Mouse (Mus musculus) G1E (cell line): ENCODE results near the gene Rap1gap. TPM values are rescaled to one million over a fixed set of nuclear protein-coding genes. Genes with fewer than 3 reads are reported as not detected.

Experiments
- ATAC-seq: 2 replicates; pipeline ENCODE4 v1.8.0; 2016; ENCODE audit warnings: mild to moderate bottlenecking; ENCODE audit not compliant: insufficient number of reproducible peaks, poor library complexity, low FRiP score, severe bottlenecking; ENCODE audit errors: extremely low read depth
- DNase-seq: peaks from one replicate; pipeline ENCODE4 v3.0.0; 2012; ENCODE audit warnings: low spot score
- H3K27me3 ChIP-seq: 2 replicates; pipeline ENCODE4 v1.6.1; 2012; ENCODE audit warnings: mild to moderate bottlenecking, low read length, inconsistent platforms; ENCODE audit not compliant: insufficient read depth
- H3K36me3 ChIP-seq: replicated peaks from 2 replicates; pipeline ENCODE3; 2012; ENCODE audit warnings: mild to moderate bottlenecking, inconsistent platforms
- H3K4me1 ChIP-seq: 2 replicates; pipeline ENCODE4 v1.6.1; 2012; ENCODE audit warnings: low read depth, low read length, inconsistent platforms, mixed read lengths; ENCODE audit not compliant: insufficient read depth
- H3K4me3 ChIP-seq: 2 replicates; pipeline ENCODE4 v1.5.1; 2012; ENCODE audit warnings: low read depth, mild to moderate bottlenecking, inconsistent platforms, low read length, moderate library complexity, mixed read lengths
- H3K9me3 ChIP-seq: replicated peaks from 2 replicates; pipeline ENCODE4 v1.6.1; 2012; ENCODE audit warnings: inconsistent platforms
- CTCF ChIP-seq: IDR thresholded peaks from 2 replicates; pipeline ENCODE4 v1.5.1; 2012; ENCODE audit warnings: low read depth, low read length, inconsistent platforms, mixed read lengths
- GATA1 ChIP-seq: IDR thresholded peaks from 2 replicates; pipeline ENCODE4 v1.6.1; 2012; ENCODE audit warnings: borderline replicate concordance, low read length, inconsistent platforms, mixed read lengths
- GATA2 ChIP-seq: IDR thresholded peaks from 2 replicates; pipeline ENCODE4 v1.6.1; 2012; ENCODE audit warnings: low read depth, low read length, inconsistent platforms, borderline replicate concordance
- POLR2AphosphoS5 ChIP-seq: IDR thresholded peaks from 2 replicates; pipeline ENCODE4 v1.6.1; 2012; ENCODE audit warnings: low read depth, low read length, inconsistent platforms; ENCODE audit not compliant: insufficient replicate concordance
- TAL1 ChIP-seq: conservative IDR thresholded peaks from 2 replicates; pipeline ENCODE4 v1.6.1; 2012; ENCODE audit warnings: low read depth, low read length, inconsistent platforms, mixed read lengths
- polyA plus RNA-seq: library from polyadenylated mRNA; stranded (reverse); fragments of >175 nt; gene quantifications from 2 replicates; pipeline ENCODE4 v1.2.3, GENCODE M21; 2012
- total RNA-seq, 2 experiments: library from RNA; stranded (forward) in 1 of 2; stranded (reverse) in 1 of 2; fragments of 200-1000 nt in 1 of 2; fragments of >200 nt in 1 of 2; fragmentation: Nextera tagmentation in 1 of 2; gene quantifications; 2 replicates each; pipeline ENCODE4 v1.2.3; 2014 to 2017

Gene Rap1gap
- total and polyA plus RNA-seq, 3 experiments, result not detected

DNA sequence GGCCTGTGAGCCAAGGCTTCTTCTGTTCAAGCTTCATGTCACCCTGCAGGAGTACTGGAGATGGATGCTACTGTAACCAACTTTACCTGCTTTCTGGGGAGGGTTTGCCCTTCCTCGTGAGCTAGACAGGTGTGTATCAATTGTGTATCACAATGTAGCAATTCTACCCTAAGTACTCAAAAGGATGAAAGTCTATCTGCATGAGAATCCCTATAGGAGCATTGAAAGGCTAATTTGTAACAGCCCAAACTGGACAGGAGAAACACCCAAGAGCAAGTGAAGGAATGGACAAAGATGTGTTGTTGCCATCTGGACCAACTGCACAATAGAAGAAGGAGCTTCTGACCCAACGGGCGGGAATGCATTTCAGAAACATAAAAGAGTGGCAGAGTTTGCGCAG, 113.3 kb downstream of the Rap1gap start:
- Histone ChIP-seq H3K4me1 (no peaks in the 10 kb centered on the region), H3K4me3 (no peak overlapping the region), H3K27me3 (0 out of 2 replicates have a peak, but pooled peaks cover under 1% of the 10 kb centered on the region), H3K9me3 (no peaks in the 10 kb centered on the region), H3K36me3 (no peaks in the 10 kb centered on the region)
- no peak for ATAC-seq
- TF ChIP-seq POLR2AphosphoS5 (no peak), TAL1 (no peak), GATA1 (no peak), CTCF (no peak), GATA2 (no peak)
- no peak for DNase-seq

DNA sequence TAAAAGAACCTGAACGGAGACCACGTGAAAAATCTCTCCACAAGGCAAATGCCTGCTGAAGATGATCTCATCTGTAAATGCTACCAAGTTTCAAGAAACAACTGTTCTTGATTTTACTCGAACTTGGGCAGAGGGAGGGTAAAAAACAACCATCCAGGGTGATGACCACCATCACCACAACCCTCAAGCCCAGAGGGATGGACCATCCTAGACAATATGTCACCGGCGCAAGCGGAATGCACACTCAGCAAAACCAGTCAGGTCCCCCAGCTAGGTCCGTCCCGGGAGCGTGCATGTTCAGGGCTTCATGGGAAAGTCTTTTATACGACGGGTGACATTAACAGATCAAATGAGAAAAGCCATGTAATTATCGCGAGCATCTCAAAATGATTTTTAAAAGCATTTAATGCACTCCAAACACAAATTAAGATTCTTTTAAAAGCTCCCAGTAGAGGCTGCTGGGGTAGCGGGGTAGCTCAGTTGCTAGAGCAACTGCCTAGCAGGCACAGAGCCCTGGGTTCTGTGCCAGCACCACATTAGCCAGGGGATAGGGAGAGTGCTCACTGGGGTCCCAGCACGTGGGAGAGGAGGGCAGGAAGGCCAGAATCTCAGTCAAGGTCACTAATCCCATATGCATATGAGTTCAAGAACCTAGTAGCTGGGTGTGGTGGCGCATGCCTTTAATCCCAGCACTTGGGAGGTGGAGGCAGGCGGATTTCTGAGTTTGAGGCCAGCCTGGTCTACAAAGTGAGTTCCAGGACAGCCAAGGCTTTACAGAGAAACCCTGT, 114.1 kb downstream of the Rap1gap start:
- H3K36me3 ChIP-seq, result no peaks in the 10 kb centered on the region
- DNase-seq (no peak), ATAC-seq (no peak)
- no peak overlapping the region for H3K4me3 ChIP-seq
- no peak for TF ChIP-seq POLR2AphosphoS5
- no peak for TF ChIP-seq CTCF
- no peak for TF ChIP-seq GATA2
- H3K4me1 ChIP-seq, result no peaks in the 10 kb centered on the region
- peaks cover 3% of the 10 kb centered on the region for H3K27me3 ChIP-seq
- no peaks in the 10 kb centered on the region for H3K9me3 ChIP-seq

Other genes with a start within 250 kb of the Rap1gap start
- not detected in 2 replicates for gene Cela3b, start 234.2 kb upstream of the Rap1gap start, total RNA-seq (2014; fragmentation: Nextera tagmentation)
- gene Cela3b, start 234.2 kb upstream of the Rap1gap start, total RNA-seq (2017), result not detected in 2 replicates
- not detected in 2 replicates for gene Cela3b, start 234.2 kb upstream of the Rap1gap start, polyA plus RNA-seq
- gene 1700013G24Rik, start 211.4 kb upstream of the Rap1gap start, total RNA-seq (2014; fragmentation: Nextera tagmentation), result not detected in 2 replicates
- 0.17 and 0.22 TPM in 2 replicates for gene 1700013G24Rik, start 211.4 kb upstream of the Rap1gap start, total RNA-seq (2017)
- gene 1700013G24Rik, start 211.4 kb upstream of the Rap1gap start, polyA plus RNA-seq, result not detected in 2 replicates
- not detected in 2 replicates for gene Hspg2, start 196.0 kb upstream of the Rap1gap start, total RNA-seq (2014; fragmentation: Nextera tagmentation)
- gene Hspg2, start 196.0 kb upstream of the Rap1gap start, total RNA-seq (2017), result under 0.01 and 0.05 TPM in 2 replicates
- not detected in 2 replicates for gene Hspg2, start 196.0 kb upstream of the Rap1gap start, polyA plus RNA-seq
- gene Ldlrad2, start 90.2 kb upstream of the Rap1gap start, total RNA-seq (2014; fragmentation: Nextera tagmentation), result not detected in 2 replicates
- gene Ldlrad2, start 90.2 kb upstream of the Rap1gap start, total RNA-seq (2017), result not detected in 2 replicates
- not detected in 2 replicates for gene Ldlrad2, start 90.2 kb upstream of the Rap1gap start, polyA plus RNA-seq
- 152 and 206 TPM in 2 replicates for gene Usp48, start 71.0 kb upstream of the Rap1gap start, total RNA-seq (2014; fragmentation: Nextera tagmentation)
- gene Usp48, start 71.0 kb upstream of the Rap1gap start, total RNA-seq (2017), result 126 and 137 TPM in 2 replicates
- 30.1 and 71.2 TPM in 2 replicates for gene Usp48, start 71.0 kb upstream of the Rap1gap start, polyA plus RNA-seq
- gene Alpl, start 131.7 kb downstream of the Rap1gap start, total RNA-seq (2014; fragmentation: Nextera tagmentation), result not detected in 2 replicates
- gene Alpl, start 131.7 kb downstream of the Rap1gap start, total RNA-seq (2017), result 0.06 TPM in 1 of 2 replicates, not detected in the other
- gene Alpl, start 131.7 kb downstream of the Rap1gap start, polyA plus RNA-seq, result not detected in 2 replicates
- gene Ece1, start 197.5 kb downstream of the Rap1gap start, total RNA-seq (2014; fragmentation: Nextera tagmentation), result 0.29 TPM in 1 of 2 replicates, not detected in the other
- under 0.01 TPM in 1 of 2 replicates, not detected in the other for gene Ece1, start 197.5 kb downstream of the Rap1gap start, total RNA-seq (2017)
- gene Ece1, start 197.5 kb downstream of the Rap1gap start, polyA plus RNA-seq, result 0.02 TPM in 2 replicates